Mouse (Mus musculus) midbrain, embryonic 10.5 days (tissue): ENCODE results near the gene Stxbp3. TPM values are rescaled to one million over a fixed set of nuclear protein-coding genes. Genes with fewer than 3 reads are reported as not detected.
"Not testable (repeated sequence)": the region's sequence is repeated elsewhere in the genome, so short reads cannot be mapped to it uniquely, and the experiment has no call there.

Source experiments
- DNase-seq: peaks from one replicate; pipeline ENCODE4 v3.0.0-alpha.2; 2017; ENCODE audit warnings: low spot score
- H3K27ac ChIP-seq: fragments of 300-500 bp; sonication (generic); replicated peaks from 2 replicates; pipeline ENCODE4 v1.5.1; 2016; ENCODE audit warnings: mild to moderate bottlenecking
- H3K27me3 ChIP-seq: fragments of 300-500 bp; sonication (generic); 2 replicates; pipeline ENCODE4 v1.6.1; 2016; ENCODE audit warnings: low read depth, mild to moderate bottlenecking; ENCODE audit not compliant: poor library complexity, severe bottlenecking
- H3K36me3 ChIP-seq: fragments of 300-500 bp; sonication (generic); 2 replicates; pipeline ENCODE4 v1.6.1; 2016; ENCODE audit warnings: mild to moderate bottlenecking, moderate library complexity
- H3K4me1 ChIP-seq: fragments of 300-500 bp; sonication (generic); 2 replicates; pipeline ENCODE4 v1.6.1; 2016
- H3K4me3 ChIP-seq: fragments of 300-500 bp; sonication (generic); 2 replicates; pipeline ENCODE4 v1.5.1; 2016; ENCODE audit warnings: mild to moderate bottlenecking, moderate library complexity
- H3K9me3 ChIP-seq: fragments of 300-500 bp; sonication (generic); replicated peaks from 2 replicates; pipeline ENCODE4 v1.6.1; 2016; ENCODE audit warnings: mild to moderate bottlenecking
- WGBS: fragments of 180-500 bp; shearing (Covaris S2); methylation state at CpG from one replicate; pipeline ENCODE4 v1.1.7; 2016; 5-methylcytosine and 5-hydroxymethylcytosine counted together
- polyA plus RNA-seq: library from polyadenylated mRNA; unstranded; fragments of >200 nt; fragmentation: Nextera tagmentation; extraction: Ambion mirVana; gene quantifications from 2 replicates; pipeline ENCODE4 v1.2.1, GENCODE M21; 2016

Gene Stxbp3
- polyA plus RNA-seq, 1 experiment from 2014 or later: 26.7 TPM

DNA sequence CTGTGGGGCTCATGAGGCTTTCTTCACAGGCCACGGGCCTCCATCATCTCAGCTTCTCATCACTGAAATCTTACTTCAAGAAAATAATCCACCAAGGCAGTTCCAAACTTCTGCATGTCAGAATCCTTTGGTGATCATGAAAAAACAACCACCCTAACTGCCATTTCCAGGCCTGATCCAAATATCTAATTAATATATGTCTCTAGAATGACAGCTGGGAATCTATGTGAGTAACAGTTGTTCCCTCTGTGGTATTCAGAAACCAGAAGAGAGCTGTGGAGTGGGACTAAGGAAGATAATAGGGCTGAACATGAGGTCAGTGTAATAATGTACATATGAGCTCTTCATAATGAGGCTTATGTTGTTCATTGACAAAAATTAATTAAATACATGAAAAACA is 12.9 kb upstream of the Stxbp3 start:
- WGBS: 75% methylated on average over 1 of the region's 1 CpGs

DNA sequence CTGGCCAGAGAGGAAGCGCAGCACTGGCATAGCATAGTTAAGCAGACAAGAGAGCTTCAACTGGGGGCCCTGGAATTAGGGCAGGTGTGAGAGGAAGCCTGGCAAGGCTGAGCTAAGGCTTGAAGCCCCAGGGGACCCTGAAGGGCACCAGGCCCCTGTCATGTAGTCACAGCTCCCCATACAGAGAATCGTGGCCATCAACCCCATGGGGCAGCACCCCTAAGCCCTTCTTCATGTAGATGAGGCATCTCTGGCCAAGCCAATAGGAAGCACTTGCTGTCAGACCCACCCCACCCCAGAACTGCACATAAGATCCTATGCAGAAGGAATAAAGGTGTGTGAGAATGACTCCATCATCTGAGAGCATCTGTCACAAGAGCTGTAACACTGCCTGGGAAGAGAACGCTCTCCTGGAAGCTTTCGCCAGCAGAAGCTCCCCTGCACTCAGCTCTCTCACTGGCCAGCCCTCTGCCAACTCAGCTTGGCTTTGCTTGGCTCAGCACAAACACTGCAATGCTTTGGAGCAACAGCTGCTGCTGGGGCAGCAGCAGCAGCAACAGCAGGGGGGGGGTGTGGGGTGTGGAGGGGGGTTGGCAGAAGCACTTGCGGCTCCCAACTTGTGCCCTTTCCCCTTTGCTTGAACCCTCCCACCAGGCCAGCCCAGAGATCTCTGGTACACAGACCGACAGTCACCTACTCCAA is 11.8 kb upstream of the Stxbp3 start:
- Histone ChIP-seq H3K4me3 (no peak overlapping the region), H3K36me3 (no peaks in the 10 kb centered on the region), H3K27me3 (no peaks in the 10 kb centered on the region), H3K27ac (no peak overlapping the region), H3K9me3 (no peaks in the 10 kb centered on the region), H3K4me1 (peaks cover 25% of the 10 kb centered on the region)
- no peak for DNase-seq
- 52% methylated on average over 6 of the region's 6 CpGs for WGBS

More for the DNA sequence above, 12.9 kb upstream of the Stxbp3 start:
- peaks cover 32% of the 10 kb centered on the region for H3K4me1 ChIP-seq
- H3K27me3 ChIP-seq: no peaks in the 10 kb centered on the region
- H3K9me3 ChIP-seq: no peaks in the 10 kb centered on the region
- H3K36me3 ChIP-seq: no peaks in the 10 kb centered on the region
- no peak for DNase-seq
- H3K4me3 ChIP-seq: no peak overlapping the region
- no peak overlapping the region for H3K27ac ChIP-seq

DNA sequence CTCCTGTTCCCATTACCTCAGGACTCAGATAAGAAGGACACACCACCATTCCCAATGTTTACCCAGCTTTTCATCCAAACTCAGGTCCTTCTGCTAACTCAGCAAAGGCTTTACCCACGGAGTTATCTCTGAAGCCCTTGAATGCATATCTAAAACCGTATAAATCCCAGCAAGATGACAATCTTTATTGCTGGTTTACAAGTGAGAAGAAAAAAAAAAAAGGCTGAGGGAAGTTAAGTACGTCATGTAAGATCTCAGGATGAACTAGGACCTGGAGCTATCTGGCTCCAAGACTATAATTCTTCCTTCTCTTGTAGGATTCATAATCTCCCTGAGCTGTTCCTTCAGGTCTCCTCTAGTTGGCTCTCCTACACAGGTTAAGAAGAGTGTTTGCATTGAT is 11.2 kb upstream of the Stxbp3 start:
- no peak overlapping the region for H3K4me3 ChIP-seq
- H3K4me1 ChIP-seq: peaks cover 19% of the 10 kb centered on the region
- 78% methylated on average over 3 of the region's 3 CpGs for WGBS
- no peak for DNase-seq
- no peak overlapping the region for H3K27ac ChIP-seq
- no peaks in the 10 kb centered on the region for H3K9me3 ChIP-seq
- H3K27me3 ChIP-seq: no peaks in the 10 kb centered on the region
- H3K36me3 ChIP-seq: no peaks in the 10 kb centered on the region

DNA sequence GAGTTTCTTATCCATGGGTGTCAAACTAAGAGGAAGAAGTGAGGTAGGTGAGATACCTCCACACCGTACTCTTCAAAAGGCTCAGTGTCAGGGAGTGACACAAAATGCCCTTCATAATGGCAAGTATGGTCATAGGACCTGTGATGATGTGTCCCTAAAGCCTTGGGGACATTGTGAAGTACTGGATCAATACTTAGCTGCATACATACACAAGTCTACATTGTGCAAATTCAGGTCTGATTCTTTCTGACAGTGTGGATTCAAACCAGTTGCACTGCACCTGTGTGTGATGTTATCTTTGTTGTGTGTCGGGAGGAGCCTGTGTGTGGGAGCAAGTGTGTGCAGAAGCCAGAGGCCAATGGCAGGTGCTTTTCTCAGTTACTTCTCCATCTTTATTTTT is 10.7 kb upstream of the Stxbp3 start:
- Histone ChIP-seq H3K4me3 (no peak overlapping the region), H3K27me3 (no peaks in the 10 kb centered on the region), H3K9me3 (no peaks in the 10 kb centered on the region), H3K36me3 (no peaks in the 10 kb centered on the region), H3K4me1 (peaks cover 14% of the 10 kb centered on the region; the same call in 1 of the 2 replicates), H3K27ac (no peak overlapping the region)
- DNase-seq: no peak
- 89% methylated on average over 2 of the region's 2 CpGs for WGBS

DNA sequence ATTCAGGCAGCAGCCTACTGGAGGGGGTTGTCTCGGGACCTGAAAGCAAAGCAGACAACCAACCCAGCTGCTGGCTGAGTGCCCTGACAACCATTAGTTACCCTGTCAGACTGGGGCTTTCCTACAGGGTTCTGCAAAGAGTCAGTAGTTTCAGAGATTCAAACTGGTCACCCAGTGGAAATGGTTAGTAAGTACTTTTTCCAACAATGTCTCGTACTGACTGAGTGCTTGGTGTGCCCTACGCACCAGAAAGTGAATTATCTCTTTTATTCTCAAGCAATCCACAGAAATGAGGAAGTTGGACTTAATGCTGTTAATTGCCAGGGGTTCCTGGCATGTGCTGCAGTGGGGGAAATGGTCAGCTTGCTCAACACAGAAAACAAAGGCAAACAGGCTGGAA is 10.2 kb upstream of the Stxbp3 start:
- no peak for DNase-seq
- H3K36me3 ChIP-seq: no peaks in the 10 kb centered on the region
- H3K27me3 ChIP-seq: no peaks in the 10 kb centered on the region
- no peak overlapping the region for H3K27ac ChIP-seq
- H3K9me3 ChIP-seq: no peaks in the 10 kb centered on the region
- peaks cover 8% of the 10 kb centered on the region; the same call in 1 of the 2 replicates for H3K4me1 ChIP-seq
- no peak overlapping the region for H3K4me3 ChIP-seq
- 78% methylated on average over 3 of the region's 3 CpGs for WGBS

DNA sequence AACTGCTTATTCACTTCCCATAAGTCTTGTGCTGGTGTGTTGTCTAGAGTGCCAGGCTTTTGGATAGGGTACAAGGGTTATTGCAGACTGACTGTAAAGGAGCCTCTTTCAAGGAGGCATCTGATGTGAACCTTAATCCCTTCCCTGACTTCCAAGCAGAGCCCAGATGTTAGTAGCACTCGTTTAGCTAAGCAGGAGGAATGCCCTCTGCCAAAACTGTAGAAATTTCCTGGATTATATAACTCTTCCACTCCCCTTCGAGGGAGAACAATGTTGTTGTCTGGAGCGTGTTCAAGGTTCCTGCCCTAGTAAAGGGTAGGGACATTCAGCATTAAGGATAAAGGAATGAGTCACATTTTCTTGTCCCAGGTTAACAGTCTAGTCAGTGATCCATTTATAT is 6.3 kb upstream of the Stxbp3 start:
- H3K9me3 ChIP-seq: no peaks in the 10 kb centered on the region
- no peaks in the 10 kb centered on the region for H3K27me3 ChIP-seq
- no peaks in the 10 kb centered on the region for H3K36me3 ChIP-seq
- H3K27ac ChIP-seq: no peak overlapping the region
- H3K4me3 ChIP-seq: no peak overlapping the region
- DNase-seq: no peak
- WGBS: 78% methylated on average over 3 of the region's 3 CpGs
- H3K4me1 ChIP-seq: no peaks in the 10 kb centered on the region

DNA sequence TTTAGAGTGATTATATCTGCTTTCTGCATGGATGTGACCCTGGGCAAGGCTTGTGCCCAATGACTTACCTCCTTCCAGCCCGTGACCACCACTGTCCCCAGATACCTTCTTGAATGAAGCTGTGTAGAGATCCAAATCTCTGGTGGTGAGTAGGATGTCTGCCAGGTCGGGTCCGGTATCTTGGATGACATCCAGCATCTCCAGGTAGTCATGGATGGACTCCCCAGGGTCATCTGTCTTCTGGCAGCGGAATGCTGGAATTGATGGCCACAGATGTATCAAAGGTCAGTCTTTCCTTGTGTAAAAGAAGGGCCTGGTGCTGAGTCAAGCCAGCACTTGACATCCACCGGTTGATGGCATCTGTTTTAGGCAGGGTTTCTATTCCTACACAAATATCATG is 4.2 kb upstream of the Stxbp3 start:
- Histone ChIP-seq H3K4me3 (no peak overlapping the region), H3K27ac (no peak overlapping the region), H3K4me1 (peaks cover 4% of the 10 kb centered on the region), H3K9me3 (no peaks in the 10 kb centered on the region), H3K36me3 (no peaks in the 10 kb centered on the region), H3K27me3 (no peaks in the 10 kb centered on the region)
- WGBS: 87% methylated on average over 5 of the region's 5 CpGs
- no peak for DNase-seq

DNA sequence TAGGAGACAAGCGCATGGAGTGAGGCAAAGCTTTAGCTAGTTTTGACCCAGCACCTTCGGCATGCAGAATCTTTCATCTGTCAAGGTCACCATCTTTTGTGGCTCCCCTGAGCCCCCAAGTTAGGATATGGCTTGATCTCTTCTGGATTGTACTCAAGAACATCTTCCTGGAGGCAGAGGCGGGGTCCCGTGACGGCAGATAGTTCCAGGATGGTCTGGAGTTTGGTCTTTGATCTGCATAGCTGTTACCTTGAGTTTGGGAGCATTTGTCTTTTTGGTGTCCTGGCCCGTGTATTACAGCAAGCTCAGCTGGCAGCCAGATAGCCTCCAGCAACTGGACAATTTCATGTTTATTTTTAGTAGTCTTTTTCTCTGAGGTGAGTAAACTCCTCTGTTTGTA is 3.7 kb upstream of the Stxbp3 start:
- no peak overlapping the region for H3K4me3 ChIP-seq
- no peaks in the 10 kb centered on the region for H3K9me3 ChIP-seq
- H3K36me3 ChIP-seq: no peaks in the 10 kb centered on the region
- H3K4me1 ChIP-seq: peaks cover 9% of the 10 kb centered on the region
- H3K27me3 ChIP-seq: no peaks in the 10 kb centered on the region
- H3K27ac ChIP-seq: no peak overlapping the region
- WGBS: 89% methylated on average over 6 of the region's 6 CpGs
- no peak for DNase-seq

DNA sequence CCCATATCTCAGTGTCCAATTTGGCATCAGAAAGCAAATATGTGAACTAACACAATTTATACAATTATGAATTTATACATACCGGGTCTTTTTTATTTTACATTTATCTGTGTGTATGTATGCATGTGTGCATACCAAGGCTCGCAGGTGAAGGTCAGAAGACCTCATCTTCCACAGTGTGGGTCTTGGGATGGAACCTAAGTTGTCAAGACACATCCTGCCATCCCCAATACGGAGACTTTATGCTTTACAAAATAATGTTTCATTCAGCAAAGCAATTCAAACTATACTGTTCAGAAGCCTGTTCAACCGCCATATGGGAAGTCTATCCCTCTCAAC is 359 bp upstream of the Stxbp3 start:
- 54% methylated on average over 4 of the region's 4 CpGs for WGBS
- no peaks in the 10 kb centered on the region for H3K9me3 ChIP-seq
- H3K27ac ChIP-seq: no peak overlapping the region
- DNase-seq: no peak
- peaks cover 13% of the 10 kb centered on the region for H3K4me1 ChIP-seq
- H3K36me3 ChIP-seq: no peaks in the 10 kb centered on the region
- H3K4me3 ChIP-seq: peak overlapping the region; percentile 82
- H3K27me3 ChIP-seq: no peaks in the 10 kb centered on the region

DNA sequence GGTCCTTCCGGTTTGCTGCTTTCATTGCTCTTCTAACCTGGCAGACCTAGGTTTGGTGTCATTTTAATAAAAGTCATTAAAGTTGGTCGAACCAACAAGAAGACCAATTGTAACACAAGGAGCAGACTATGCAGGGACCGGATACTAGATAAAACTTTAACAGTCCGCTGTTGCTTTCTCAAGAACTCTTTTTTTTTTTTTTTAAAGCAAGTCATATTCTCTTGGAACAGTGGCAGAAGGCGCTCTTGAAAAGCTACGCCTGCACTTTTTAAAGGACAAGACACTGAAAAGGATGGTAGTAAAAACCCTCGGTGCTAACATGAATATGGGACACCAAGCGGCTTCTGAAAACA is 703 bp downstream of the Stxbp3 start:
- no peaks in the 10 kb centered on the region for H3K9me3 ChIP-seq
- WGBS: 17% methylated on average over 8 of the region's 8 CpGs
- DNase-seq: no peak

DNA sequence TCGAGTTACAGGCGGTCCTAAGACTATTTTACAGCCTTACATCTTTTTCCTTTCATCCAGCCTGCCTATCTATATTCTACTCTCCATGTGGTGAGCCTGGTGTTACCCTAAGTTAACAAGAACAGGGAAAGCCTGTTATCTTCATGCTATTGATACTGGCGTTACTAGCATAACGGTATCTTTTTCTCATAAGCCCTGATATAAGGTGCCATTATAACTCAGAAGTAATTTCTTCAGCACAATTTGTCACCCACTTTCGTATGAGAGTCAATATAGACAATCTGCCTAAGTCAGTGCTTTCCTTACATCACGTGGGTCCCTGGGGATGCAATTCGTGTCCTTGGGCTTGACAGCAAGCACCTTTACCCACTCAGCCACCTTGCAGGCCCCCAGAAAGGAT is 1.3 kb downstream of the Stxbp3 start:
- peaks cover 13% of the 10 kb centered on the region for H3K4me1 ChIP-seq
- peak overlapping the region; percentile 82 for H3K4me3 ChIP-seq
- no peaks in the 10 kb centered on the region for H3K9me3 ChIP-seq
- H3K36me3 ChIP-seq: peaks cover 5% of the 10 kb centered on the region
- WGBS: 89% methylated on average over 7 of the region's 7 CpGs
- no peaks in the 10 kb centered on the region for H3K27me3 ChIP-seq
- no peak for DNase-seq
- no peak overlapping the region for H3K27ac ChIP-seq

More for the DNA sequence above, 703 bp downstream of the Stxbp3 start:
- peaks cover 13% of the 10 kb centered on the region for H3K4me1 ChIP-seq
- peak overlapping the region; percentile 82 for H3K4me3 ChIP-seq
- H3K36me3 ChIP-seq: no peaks in the 10 kb centered on the region
- H3K27me3 ChIP-seq: no peaks in the 10 kb centered on the region
- H3K27ac ChIP-seq: peak overlapping the region; percentile 89

DNA sequence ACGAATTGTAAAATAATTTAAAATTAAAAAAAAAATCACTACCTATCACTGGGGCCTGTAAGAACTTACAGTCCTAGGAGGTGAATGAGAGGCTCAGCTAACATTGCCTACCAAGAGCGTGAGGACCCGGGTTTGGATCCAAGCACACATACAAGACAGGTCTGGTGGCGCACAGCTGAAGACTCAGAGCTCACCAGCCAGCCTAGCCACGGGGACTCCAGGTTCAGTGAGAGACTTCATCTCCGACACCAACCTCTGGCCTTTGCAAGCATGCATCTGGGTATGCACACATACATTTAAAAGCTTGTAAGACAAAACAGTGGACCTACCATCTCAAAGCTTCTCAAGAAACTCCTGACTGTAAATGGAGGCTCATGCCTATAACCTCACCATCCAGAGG is 3.4 kb downstream of the Stxbp3 start:
- Histone ChIP-seq H3K9me3 (no peaks in the 10 kb centered on the region), H3K27ac (no peak overlapping the region), H3K36me3 (peaks cover 13% of the 10 kb centered on the region), H3K27me3 (no peaks in the 10 kb centered on the region), H3K4me3 (no peak overlapping the region), H3K4me1 (peaks cover 13% of the 10 kb centered on the region)
- WGBS: 97% methylated on average over 6 of the region's 6 CpGs
- no peak for DNase-seq

DNA sequence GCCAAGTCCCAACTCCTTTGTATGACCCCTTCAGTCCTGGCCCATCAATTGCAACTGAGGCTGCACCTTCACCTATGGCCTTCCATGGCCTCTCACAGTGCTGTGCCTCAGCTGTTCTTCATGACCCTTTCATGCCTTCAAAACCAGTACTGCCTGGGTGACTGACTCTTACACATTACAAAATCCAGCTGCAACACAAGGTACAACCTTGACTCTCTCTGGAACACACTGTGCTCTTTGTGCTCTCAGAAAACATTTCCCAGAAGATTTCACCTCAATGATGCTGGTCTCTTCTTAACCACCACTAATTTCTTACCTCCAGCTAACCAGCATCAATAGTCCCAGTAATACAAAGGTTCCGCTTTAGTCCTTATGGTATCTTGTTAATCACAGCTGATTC is 6.6 kb downstream of the Stxbp3 start:
- H3K4me1 ChIP-seq, H3K4me3 ChIP-seq, H3K27me3 ChIP-seq, H3K9me3 ChIP-seq, DNase-seq, H3K27ac ChIP-seq: not testable (repeated sequence)
- 92% methylated on average over 1 of the region's 1 CpGs for WGBS
- peaks cover 13% of the 10 kb centered on the region for H3K36me3 ChIP-seq

DNA sequence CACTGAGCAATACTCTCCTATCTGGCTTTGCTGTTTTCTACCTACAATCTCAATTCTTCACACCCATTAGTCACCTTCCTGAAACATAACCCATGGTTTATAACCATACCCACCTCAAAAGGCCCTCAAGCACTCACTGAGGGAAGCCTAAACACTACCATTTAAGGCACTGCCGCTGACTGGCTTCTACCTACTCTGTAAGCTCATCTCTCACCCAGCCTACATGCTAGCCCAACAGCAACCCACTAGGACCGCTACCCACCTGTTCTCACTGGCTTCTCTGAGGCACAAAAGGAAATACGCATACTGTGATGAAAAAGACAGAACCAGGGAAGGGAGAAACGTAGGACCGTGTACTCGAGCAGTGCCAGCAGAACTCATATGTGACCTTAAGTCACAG is 8.6 kb downstream of the Stxbp3 start:
- Histone ChIP-seq H3K36me3 (peaks cover 19% of the 10 kb centered on the region), H3K9me3 (no peaks in the 10 kb centered on the region), H3K4me1 (no peaks in the 10 kb centered on the region), H3K4me3 (no peak overlapping the region), H3K27me3 (no peaks in the 10 kb centered on the region), H3K27ac (no peak overlapping the region)
- DNase-seq: no peak
- WGBS: 94% methylated on average over 6 of the region's 6 CpGs
